Mouse (Mus musculus): ENCODE measurements at regions not wholly inside any gene's neighbourhood (a gene's known extent, or its start where the extent isn't known, plus 50 kb on each side); places are given as distances from the start of the nearest gene placed in this dataset.

- DNase-seq (ENCODE audit: low spot score), result no peak
These were observed 104.4 kb upstream of the Chl1 start for GRCm38 (mm10) chr6:103405961-103406360.

- no peak for DNase-seq (ENCODE audit: low spot score)
These were observed 95.5 kb upstream of the Chl1 start for GRCm38 (mm10) chr6:103414888-103415287.

GRCm38 (mm10) chr6:103421013-103421933 lies 89.1 kb upstream of the Chl1 start:
- DNase-seq (ENCODE audit: low spot score), result no peak

- DNase-seq (ENCODE audit: low spot score), result no peak
These were observed 79.3 kb upstream of the Chl1 start for GRCm38 (mm10) chr6:103430933-103431594.

- DNase-seq (ENCODE audit: low spot score), result no peak
These were observed 78.8 kb upstream of the Chl1 start for GRCm38 (mm10) chr6:103431595-103431957.

Measured in thymus, postnatal 0 days (tissue).